Mouse (Mus musculus) ovary, postnatal 10 days (tissue): ENCODE results near the gene Acsm3.
"Not testable (repeated sequence)": the region's sequence is repeated elsewhere in the genome, so short reads cannot be mapped to it uniquely, and the experiment has no call there.

Experiments used
- DNase-seq: peaks from one replicate; pipeline ENCODE4 v3.0.0; 2022; ENCODE audit warnings: low spot score

The Acsm3 gene

DNA sequence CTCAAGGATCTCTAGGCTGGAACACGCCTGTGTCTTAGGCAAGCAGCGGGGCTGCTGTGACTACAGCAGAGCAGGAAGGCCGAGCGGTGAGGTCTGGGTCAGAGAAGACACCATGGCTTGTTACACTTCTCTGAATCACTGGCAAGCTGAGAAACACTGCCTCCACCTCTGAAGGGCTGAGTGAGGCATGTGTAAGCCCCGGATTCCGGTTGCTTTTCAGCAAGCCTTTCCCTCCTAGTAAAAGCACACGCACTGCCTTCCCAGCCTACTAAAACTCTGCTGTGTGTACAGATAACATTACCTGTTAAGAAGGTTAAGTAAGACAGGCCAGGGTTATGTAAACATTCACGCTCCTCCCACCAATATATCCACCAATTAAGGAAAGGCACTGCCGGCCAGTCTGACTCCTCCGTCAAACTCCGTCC lies at the start of gene Acsm3:
Gene Acsm3 (plus strand): TSS at position 397 of the 425 bp plus-strand sequence.
- DNase-seq = no peak

- DNase-seq = no peak
Observed at GRCm38 (mm10) chr7:119714111-119714510, 46.6 kb upstream of the Acsm3 start.

DNA sequence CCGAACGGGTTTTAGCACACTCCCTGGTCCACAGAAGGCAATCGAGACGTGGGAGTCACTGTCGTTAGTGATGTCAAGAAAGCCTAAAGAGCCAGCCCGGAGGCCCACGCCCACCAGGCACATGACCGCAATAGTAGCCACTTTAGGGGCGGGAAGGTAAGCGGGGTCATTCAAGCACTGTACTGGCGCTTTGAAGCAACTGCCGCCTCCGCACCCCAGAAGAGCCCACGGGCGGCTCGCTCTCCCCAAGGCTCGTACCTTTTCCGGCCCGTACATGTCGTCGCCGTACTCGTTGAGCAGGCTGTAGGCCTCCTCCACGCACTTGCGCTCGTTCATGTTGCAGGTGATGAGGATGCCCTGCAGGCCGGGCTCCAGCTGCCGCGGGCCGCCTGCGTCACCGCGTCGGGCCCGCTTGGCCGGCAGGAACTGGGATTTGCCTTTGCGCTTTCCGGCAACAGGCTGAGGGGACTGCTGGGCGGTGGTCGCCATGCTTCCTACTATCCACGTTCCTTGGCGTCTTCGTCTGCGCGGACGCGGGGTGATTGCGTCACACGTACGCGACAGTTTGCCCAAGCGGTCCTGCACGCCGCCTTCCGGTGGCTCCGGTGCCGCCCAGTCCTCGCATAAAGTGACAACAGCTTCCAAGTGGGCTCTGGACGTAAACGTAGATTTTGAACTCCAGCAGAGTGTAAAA lies 40.3 kb upstream of the Acsm3 start, which contains the start of gene Thumpd1:
Gene Thumpd1 (minus strand): TSS at position 546 of the 694 bp plus-strand sequence.
- peak; percentile 90 for DNase-seq

DNA sequence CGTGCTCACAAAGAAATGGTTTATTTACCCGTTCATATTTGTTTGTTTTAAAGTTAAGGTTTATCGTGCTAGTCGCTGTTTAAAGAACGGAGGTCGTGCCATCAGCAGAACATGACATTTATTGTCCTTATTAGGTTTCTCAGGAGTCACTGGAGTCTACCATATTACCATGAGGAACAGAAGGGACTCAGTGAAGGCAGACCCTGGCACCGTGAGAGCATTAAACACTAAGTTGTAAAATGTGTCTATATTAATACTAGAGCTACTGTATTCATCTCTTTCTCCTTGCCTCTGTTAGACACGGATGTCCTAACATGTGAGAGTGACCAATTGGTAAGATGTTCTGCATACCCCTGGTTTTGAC lies 39.8 kb upstream of the Acsm3 start:
- DNase-seq = no peak

- no peak for DNase-seq
Observed at GRCm38 (mm10) chr7:119727621-119728020, 33.1 kb upstream of the Acsm3 start.

DNA sequence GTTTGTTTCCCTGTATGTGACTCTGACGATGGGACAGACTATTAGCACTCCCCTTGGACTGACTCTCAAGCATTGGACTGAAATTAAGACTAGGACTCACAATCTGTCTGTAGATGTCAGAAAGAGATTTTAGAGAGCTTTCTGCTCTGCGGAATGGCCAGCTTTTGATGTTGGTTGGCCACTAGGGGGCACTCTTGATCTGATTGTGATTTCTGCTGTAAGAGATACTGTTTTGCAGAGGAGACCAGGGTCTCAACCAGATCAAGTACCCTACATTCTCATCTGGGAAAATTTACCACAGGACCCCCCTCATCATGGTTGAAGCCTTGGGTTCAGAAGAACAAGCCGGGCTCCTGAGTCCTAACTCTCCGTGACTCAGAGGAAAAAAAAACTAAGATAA lies 29.5 kb upstream of the Acsm3 start:
- not testable (repeated sequence) for DNase-seq

GRCm38 (mm10) chr7:119738877-119739276 lies 21.8 kb upstream of the Acsm3 start:
- no peak for DNase-seq

DNA sequence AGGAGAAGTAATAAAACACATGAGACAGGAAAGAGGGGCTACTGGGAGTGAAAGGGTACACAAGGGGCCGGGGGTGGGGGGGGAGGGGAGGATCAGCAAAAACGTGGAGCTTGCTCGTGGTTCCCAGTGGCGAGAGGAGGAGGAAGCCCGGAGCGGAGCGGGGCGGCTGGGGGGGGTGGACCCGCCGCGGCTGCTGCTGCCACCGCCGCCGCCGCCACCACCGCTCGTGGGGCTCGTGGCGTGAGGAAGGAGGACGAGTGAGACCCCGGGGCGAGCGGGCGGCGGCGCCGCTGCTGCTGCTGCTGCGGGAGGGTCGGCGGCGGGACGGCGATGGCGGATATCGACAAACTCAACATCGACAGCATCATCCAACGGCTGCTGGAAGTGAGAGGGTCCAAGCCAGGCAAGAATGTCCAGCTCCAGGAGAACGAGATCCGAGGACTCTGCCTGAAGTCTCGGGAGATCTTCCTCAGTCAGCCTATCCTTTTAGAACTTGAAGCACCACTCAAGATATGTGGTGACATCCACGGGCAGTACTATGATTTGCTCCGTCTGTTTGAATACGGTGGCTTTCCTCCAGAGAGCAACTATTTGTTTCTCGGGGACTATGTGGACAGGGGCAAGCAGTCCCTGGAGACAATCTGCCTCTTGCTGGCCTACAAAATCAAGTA lies 20.8 kb upstream of the Acsm3 start:
- DNase-seq = not testable (repeated sequence)

- DNase-seq = no peak
Observed at GRCm38 (mm10) chr7:119744321-119744720, 16.4 kb upstream of the Acsm3 start.

DNA sequence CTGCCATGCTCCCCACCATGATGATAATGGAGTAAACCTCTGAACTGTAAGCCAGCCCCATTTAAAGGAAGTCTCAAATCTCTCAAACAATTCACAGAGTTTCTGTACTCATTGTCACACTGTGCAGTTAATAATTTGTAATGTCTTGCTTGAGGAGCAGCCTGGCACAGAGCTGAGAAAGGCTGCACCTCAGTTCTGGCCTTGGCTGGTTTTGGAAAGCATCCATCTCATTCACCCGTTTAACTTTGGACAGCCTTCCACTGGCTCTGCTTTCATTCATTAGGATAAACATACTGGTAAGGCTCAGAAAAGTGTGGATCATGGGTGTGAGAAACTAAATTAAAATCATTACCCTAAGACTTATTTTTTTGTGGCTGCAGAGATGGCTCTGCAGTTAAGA lies 14.9 kb upstream of the Acsm3 start:
- no peak for DNase-seq

- DNase-seq = no peak
Observed at GRCm38 (mm10) chr7:119748761-119749160, 12.0 kb upstream of the Acsm3 start.

DNA sequence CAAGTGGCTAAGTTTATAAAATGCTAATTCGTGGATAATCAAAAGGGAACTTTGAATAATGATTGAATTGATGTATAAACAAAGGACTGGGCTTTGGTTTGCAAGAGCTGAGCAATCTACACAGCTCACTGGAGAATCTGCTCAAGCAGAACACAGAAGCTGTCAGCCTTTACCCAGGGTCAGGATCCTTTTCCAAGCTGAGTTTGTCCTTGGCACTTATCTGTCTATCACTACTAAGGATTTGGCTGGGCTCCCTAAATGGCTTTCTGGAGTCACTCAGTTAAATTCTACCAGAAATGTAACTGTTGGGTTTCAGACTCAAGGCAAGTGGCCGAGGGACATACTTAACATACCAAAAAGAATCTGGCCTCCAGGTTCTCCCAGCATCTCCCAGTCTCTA lies 10.8 kb upstream of the Acsm3 start:
- no peak for DNase-seq

DNA sequence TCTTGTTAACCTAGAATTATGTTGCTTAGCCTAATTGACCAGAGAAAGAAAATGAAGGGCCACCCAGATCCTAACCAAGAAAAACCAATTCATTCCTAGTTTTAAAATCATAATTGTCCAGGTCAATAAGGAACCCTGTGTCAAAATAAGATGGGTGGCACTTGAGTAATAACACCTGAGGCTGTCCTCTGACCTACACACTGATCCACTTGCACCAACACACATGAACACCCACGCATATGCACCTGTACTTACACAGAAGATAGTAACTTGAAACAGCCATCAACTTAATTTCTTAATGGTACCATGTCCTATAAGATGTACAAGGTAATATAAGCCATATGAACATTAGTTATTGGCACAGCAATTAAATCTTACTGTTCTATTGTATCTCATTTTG lies 7.0 kb upstream of the Acsm3 start:
- DNase-seq = no peak

DNA sequence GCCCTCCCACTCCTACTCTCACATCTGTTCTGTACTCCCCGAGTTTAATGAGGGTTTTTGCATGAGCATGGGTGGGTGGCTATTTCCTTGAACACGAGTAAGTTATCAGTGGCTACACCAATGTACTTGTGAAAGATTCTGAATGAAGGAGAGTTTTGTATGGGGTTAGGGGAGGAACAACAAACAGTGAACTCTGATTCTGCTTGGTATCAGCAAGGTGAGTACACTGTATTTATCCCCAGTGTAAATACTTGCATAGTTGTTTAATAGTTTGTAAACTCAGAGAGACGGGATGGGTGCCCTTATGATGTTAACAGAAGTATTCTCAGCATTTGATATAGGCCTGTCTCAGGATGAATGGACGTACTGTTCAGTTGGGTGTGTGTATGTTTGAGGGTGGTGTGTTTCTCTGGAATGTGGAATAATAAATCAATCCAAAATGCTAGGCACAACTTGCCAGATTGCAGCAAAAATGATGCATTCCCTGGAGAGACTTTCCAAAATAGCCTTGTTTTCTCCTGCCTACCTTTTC lies 1.5 kb downstream of the Acsm3 start:
- no peak for DNase-seq

DNA sequence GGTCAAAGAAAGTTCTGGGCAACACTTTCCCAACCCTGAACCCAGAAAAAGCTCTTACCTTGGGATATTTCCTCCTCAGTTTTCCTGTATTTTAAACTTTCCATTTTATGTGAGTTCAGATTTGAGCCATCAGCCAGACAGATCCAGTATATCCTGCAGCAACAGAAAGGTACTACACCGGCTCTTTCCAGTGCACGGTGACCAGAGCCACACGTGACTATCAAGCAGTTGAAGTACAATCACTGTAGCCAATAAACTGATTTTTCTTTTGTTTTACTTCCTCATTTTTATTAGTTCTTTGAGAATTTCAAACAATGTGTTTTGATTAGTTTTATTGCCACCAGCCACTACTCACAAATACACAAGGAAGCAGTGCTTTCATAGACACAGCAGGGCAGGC lies 3.7 kb downstream of the Acsm3 start:
- no peak for DNase-seq

DNA sequence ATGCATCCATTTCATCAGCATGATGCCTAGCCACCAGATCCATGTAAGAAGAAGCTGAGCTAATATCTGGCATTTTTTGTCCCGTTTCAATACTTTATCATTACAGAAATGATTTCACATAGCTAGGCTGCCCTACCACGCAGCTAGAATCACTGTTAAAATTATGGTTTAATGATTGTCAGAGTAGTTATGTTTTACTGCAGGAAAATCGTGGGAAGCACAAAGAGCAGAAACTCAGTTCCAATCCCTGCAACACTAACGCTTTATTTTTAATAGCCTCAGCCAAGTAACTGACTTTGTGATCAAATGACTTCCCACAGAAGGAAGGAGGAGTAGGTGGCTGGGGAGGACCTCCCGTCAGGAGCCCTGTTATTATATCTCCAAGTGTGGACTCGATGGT lies 6.3 kb downstream of the Acsm3 start:
- no peak for DNase-seq

GRCm38 (mm10) chr7:119769895-119770294 lies 9.2 kb downstream of the Acsm3 start:
- no peak for DNase-seq

DNA sequence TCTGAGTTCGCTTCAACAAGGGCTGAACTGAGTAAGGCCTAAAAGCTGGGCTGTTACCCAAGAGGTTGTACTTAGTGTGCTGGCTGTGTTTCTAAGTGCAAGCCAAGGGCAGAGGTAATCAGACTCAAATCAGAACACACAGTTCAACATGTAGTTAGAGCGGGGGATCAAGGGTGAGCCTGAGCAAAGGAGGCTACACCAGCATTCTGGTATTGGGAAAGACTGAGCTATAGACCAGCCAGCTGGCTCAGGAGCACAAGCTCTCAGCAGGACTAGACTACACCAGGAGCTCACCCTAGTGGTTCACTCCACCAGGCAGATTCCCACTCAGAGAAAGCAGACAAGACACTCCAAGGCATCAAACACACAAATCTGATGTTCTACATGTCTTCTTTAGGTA lies 22.7 kb downstream of the Acsm3 start:
- no peak for DNase-seq

DNA sequence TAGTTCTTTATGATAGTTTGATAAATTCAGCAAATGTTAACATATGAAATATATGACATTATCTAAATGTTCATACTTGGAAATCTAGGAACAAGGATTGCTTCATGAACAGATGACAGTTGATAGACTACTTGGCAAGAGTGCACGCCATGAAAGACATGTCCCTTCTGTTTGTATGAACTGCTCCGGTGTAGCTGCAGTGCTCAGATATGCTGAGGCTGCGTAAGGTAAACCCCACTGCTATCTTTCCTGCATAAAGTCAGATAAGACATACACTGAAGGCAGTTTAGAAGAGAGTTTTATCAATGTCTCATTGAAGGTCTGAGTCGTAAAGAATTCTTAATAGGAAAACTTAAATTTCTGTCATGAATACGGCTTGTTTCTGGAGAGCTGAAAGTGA lies 24.2 kb downstream of the Acsm3 start:
- no peak for DNase-seq

DNA sequence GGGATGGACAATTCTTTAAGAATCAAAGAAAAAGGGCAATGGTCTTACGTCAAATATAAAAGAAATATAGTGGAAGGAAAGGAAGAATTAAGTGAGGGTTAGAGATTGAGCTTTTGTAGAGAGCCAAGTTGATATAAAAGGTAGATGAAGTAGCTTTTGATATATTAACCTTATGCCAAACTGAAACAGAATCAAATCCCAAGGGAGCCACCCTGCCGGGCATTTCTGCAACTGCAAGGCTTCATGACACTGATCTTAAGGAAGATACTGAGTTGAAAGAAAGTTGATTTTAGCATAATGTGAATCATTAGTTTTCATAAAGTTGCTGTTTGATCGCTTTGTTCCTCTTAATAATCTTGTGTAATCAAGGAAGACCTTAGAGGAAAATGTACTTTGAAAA lies 28.3 kb downstream of the Acsm3 start:
- DNase-seq = no peak

DNA sequence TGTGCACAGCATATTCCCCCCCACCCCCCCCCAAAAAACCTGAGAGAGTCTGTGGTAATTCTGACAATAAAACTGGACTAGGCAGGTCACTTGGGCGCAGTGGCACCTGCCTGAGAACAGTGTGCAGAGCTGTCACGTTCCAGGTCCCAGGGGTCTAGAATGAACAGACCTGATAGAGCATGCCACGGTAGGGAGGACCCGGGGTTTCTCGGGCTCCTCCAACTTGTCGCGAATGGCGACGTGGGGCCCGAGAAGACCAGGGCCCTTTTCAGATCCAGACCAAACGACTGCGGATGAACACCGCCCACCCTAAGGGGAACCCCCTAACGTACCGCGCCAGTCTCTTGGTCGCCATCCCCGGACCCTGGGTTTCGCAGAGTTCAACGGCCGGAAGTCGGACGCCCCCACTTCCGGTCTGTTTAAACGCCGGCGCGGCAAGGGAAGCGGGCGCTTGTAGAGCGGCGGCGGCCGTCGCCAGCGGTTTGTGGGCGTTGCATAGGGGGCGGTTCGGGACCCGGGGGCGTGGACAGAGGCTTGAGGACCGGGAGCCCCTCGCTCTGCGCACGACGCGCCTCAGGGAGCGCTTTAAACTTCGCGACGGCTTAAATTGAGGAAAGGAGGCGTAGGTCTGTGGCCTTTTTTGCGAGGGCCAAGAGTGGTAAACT lies 33.0 kb downstream of the Acsm3 start, which contains the start of the genes Rexo5 and Eri2:
Gene Rexo5 (plus strand): TSS at position 421 of the 665 bp plus-strand sequence.
Gene Eri2 (minus strand): TSS at position 473 of the 665 bp plus-strand sequence.
- peak; percentile 78 for DNase-seq

DNA sequence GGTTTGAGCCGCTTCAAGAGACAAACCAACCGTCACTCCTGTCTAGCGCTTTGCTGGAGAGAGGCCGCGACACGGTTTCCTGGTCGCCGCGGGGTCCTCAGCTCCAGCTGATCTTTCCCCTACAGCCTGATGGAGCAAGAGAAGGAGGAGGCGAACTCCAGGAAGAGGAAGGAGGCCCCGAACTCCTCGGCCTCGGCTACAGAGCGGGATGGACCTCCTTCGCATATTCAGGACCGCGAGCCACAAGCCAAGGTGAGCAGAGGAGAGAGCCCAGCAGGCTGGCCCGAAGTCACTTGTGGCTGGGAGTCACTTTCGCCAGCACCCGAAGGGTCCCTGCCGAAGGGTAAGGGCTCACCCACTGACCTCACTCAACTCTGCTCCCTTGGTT lies 33.5 kb downstream of the Acsm3 start:
- no peak for DNase-seq

DNA sequence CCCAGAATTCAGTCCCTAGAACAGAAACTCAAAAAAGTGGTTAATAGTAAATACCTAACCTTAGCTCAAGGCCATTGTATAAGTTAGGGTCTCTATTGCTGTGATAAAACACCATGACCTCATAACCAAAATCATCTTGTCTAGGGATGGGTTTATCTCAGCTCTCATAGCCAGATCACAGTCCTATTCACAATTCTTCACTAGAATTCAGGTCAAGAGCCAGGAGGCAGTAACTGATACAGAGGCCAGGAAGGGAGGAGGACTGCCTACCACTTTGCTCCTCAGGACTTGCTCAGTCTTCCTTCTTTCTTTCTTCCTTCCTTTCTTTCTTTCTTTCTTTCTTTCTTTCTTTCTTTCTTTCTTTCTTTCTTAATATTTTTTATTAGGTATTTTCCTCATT lies 34.6 kb downstream of the Acsm3 start:
- DNase-seq = no peak
